Comparison of ENCODE assay signal across 22 mouse cellular contexts in genomic region chr16:77646146-77646545, GRCm38 (mm10). TPM values are rescaled to one million over a fixed set of nuclear protein-coding genes. Genes with fewer than 3 reads are reported as not detected.
DNase-seq lines count a peak whose midpoint lies in the region; ATAC-seq and TF ChIP-seq lines count a peak whose summit lies in the region.
"Had no signal": no experiment of that assay in that cellular context is flagged by ENCODE, and none has a peak within 500 bp of the region (broad histone marks: within the 10 kb centered on the region; RNA-seq: fewer than 3 reads in every experiment).

No protein-coding gene starts in this region.

- WGBS in forebrain, postnatal 0 days, result 23% methylated on average over 7 of the region's 7 CpGs
- WGBS in midbrain, embryonic 13.5 days, result 36% methylated on average over 7 of the region's 7 CpGs
- WGBS in liver, embryonic 12.5 days (ENCODE audit: insufficient replicate concordance), result 60% methylated on average over 7 of the region's 7 CpGs

- H3K9ac ChIP-seq in forebrain, postnatal 0 days, result peak overlapping the region; percentile 54
- H3K9ac ChIP-seq in midbrain, embryonic 13.5 days (replicated peaks), result peak overlapping the region; percentile 63
- H3K9ac ChIP-seq in liver, embryonic 12.5 days, result no peak overlapping the region
- H3K9ac ChIP-seq: heart, embryonic 15.5 days had no signal

- peaks cover 16% of the 10 kb centered on the region; the same call in 1 of the 2 replicates for H3K4me1 ChIP-seq in forebrain, postnatal 0 days (ENCODE audit: insufficient read depth)
- peaks cover 59% of the 10 kb centered on the region for H3K4me1 ChIP-seq in midbrain, embryonic 13.5 days (replicated peaks)
- 0 out of 2 replicates have a peak, but pooled peaks cover 5% of the 10 kb centered on the region for H3K4me1 ChIP-seq in liver, embryonic 12.5 days

- H3K4me2 ChIP-seq in forebrain, postnatal 0 days (ENCODE audit: low read depth), result peak overlapping the region; percentile 49
- peak overlapping the region; percentile 48 for H3K4me2 ChIP-seq in midbrain, embryonic 13.5 days (replicated peaks)
- no peak overlapping the region for H3K4me2 ChIP-seq in liver, embryonic 12.5 days
- H3K4me2 ChIP-seq: heart, embryonic 15.5 days had no signal

- peak overlapping the region; percentile 59 for H3K4me3 ChIP-seq in left cerebral cortex, adult 2 months
- peak overlapping the region; percentile 38 for H3K4me3 ChIP-seq in forebrain, postnatal 0 days (ENCODE audit: low read depth, low read length)
- H3K4me3 ChIP-seq in midbrain, embryonic 13.5 days (replicated peaks), result peak overlapping the region; percentile 28
- no peak overlapping the region for H3K4me3 ChIP-seq in liver, embryonic 12.5 days
- H3K4me3 ChIP-seq: heart, embryonic 15.5 days had no signal

- H3K27ac ChIP-seq in left cerebral cortex, adult 2 months, result peak overlapping the region; percentile 98
- peak overlapping the region; percentile 91 for H3K27ac ChIP-seq in forebrain, postnatal 0 days (ENCODE audit: low read depth, low read length)
- peak overlapping the region; percentile 90 for H3K27ac ChIP-seq in midbrain, embryonic 13.5 days
- no peak overlapping the region for H3K27ac ChIP-seq in liver, embryonic 12.5 days
- H3K27ac ChIP-seq: heart, embryonic 15.5 days had no signal

- no peaks in the 10 kb centered on the region for H3K36me3 ChIP-seq in forebrain, postnatal 0 days (ENCODE audit: insufficient read depth)
- no peaks in the 10 kb centered on the region for H3K36me3 ChIP-seq in midbrain, embryonic 13.5 days
- H3K36me3 ChIP-seq in liver, embryonic 12.5 days, result no peaks in the 10 kb centered on the region
- H3K36me3 ChIP-seq: heart, embryonic 15.5 days had no signal

- no peak for ATAC-seq in forebrain, postnatal 0 days
- no peak for ATAC-seq in midbrain, embryonic 13.5 days
- ATAC-seq in liver, embryonic 12.5 days, result no peak

- no peaks in the 10 kb centered on the region for H3K9me3 ChIP-seq in forebrain, postnatal 0 days (ENCODE audit: low read length)
- no peaks in the 10 kb centered on the region for H3K9me3 ChIP-seq in midbrain, embryonic 13.5 days
- H3K9me3 ChIP-seq in liver, embryonic 12.5 days (replicated peaks), result no peaks in the 10 kb centered on the region
- H3K9me3 ChIP-seq: heart, embryonic 15.5 days had no signal

- no peak for DNase-seq in left cerebral cortex, adult 2 months (ENCODE audit: extremely low spot score in 1 of 2, low spot score in 2 of 2)
- no peak for DNase-seq in left cerebral cortex, postnatal 25 days (ENCODE audit: low spot score in 2 of 2)
- DNase-seq in forebrain, postnatal 0 days, result peak; percentile 82
- DNase-seq in retina, embryonic 14.5 days (ENCODE audit: low spot score), result peak; percentile 11
- DNase-seq in embryo, embryonic 10.5 days (ENCODE audit: low spot score), result no peak
- no peak for DNase-seq in kidney, adult 8-10 months
- DNase-seq: adrenal gland, adult 8-10 months; B cell, adult 2 months; cerebellum, adult 8-10 months; heart, adult 18-20 months; kidney, adult 18-20 months; layer of hippocampus, postnatal 36 days; left cerebral cortex, postnatal 4 days; lung, adult 2 months; lung, postnatal 4 days had no signal

- no peaks in the 10 kb centered on the region for H3K27me3 ChIP-seq in forebrain, postnatal 0 days (ENCODE audit: insufficient read depth, low read length)
- H3K27me3 ChIP-seq in midbrain, embryonic 13.5 days, result no peaks in the 10 kb centered on the region
- no peaks in the 10 kb centered on the region for H3K27me3 ChIP-seq in liver, embryonic 12.5 days (replicated peaks)
- H3K27me3 ChIP-seq: heart, embryonic 15.5 days had no signal

- intact Hi-C loops in left cerebral cortex, adult 2 months (cut with DNase I), result loop anchor here (10.0 kb wide), 3 partner anchors 141 to 521 kb away; no protein-coding TSS in a partner anchor
- intact Hi-C loops in left cerebral cortex, postnatal 25 days (cut with DNase I), result loop anchor here (5.0 kb wide), 1 partner anchor 224 kb away; no protein-coding TSS in a partner anchor

- TF ChIP-seq CTCF in left cerebral cortex, adult 2 months (IDR thresholded peaks at IDR 0.05), result no peak
- TF ChIP-seq CTCF in forebrain, postnatal 0 days (IDR thresholded peaks at IDR 0.05; ENCODE audit: low read depth), result no peak

RNA-seq across cellular contexts. Expression of gene Gm11146, which starts 44.3 kb away (rescaled TPM):
- total RNA-seq in left cerebral cortex, adult 2 months (2021), result not detected
- total RNA-seq in left cerebral cortex, postnatal 25 days (2021), result not detected
- not detected in 2 replicates for total RNA-seq in forebrain, postnatal 0 days (2014; rRNA removed)
- not detected in 2 replicates for polyA plus RNA-seq in forebrain, postnatal 0 days (2015; fragmentation: Nextera tagmentation; extraction: Ambion mirVana)
- polyA plus RNA-seq in midbrain, embryonic 13.5 days (2015; fragmentation: Nextera tagmentation; extraction: Ambion mirVana), result not detected in 2 replicates
- not detected in 2 replicates for polyA plus RNA-seq in liver, embryonic 12.5 days (2016; fragmentation: Nextera tagmentation; extraction: Ambion mirVana)
- total RNA-seq: adrenal gland, adult 8-10 months; gastrocnemius, adult 8-10 months; heart, adult 18-20 months; layer of hippocampus, postnatal 36 days; left cerebral cortex, postnatal 4 days; liver, adult 2 months; neutrophil, adult 5-6 weeks had no signal
- polyA plus RNA-seq: heart, embryonic 15.5 days; large intestine, adult 2 months; liver, adult 2 months; lung, adult 2 months had no signal

Comparison
In these comparisons a context has a peak if more than half of its experiments do, and no peak if none do; other contexts are left out.
1. DNase-seq: peak in forebrain, postnatal 0 days (single experiment) and retina, embryonic 14.5 days (single experiment); none in left cerebral cortex, adult 2 months (0 of 2), left cerebral cortex, postnatal 25 days (0 of 2), embryo, embryonic 10.5 days (single experiment) and kidney, adult 8-10 months (0 of 2).